In the genomic region with DNA sequence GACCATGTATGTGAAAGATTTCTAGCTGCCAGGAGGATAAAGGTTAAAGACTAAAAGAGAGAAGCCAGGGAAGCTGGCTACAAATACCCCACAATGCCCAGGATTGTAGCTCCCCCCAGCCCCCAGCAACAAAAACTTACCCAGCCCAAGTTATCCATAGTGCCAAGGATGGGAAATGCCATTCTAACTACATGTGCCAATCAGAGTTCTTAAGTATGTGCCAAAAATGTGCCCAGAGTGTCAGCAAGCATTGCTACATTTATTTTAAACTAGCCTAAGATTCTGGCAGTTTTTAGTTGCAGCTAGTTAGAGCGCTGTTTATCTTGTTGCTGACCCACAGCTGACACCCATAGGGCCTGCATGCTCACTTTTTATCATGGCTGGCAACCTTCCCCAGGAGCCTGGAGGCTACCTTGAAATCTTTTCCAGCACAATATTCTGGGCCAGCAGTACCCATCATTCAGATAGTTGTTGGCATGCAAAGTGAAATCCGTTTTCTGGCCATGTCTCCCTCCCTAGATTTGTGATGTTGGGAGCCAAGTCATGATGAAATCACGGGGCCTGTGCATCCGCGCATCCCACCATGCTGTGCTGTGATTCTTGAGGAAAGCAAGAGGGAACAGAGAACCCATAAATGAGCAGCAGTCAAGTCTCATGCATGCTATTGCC, we compare ENCODE assay signal across 19 mouse cellular contexts. TPM values are rescaled to one million over a fixed set of nuclear protein-coding genes. Genes with fewer than 3 reads are reported as not detected.
DNase-seq lines count a peak whose midpoint lies in the region; ATAC-seq lines count a peak whose summit lies in the region.
"Had no signal": no experiment of that assay in that cellular context is flagged by ENCODE, and none has a peak within 500 bp of the region (broad histone marks: within the 10 kb centered on the region; RNA-seq: fewer than 3 reads in every experiment).

No protein-coding gene starts in this region.

- no peak overlapping the region for H3K9ac ChIP-seq in heart, embryonic 11.5 days (ENCODE audit: low read depth, low read length)
- H3K9ac ChIP-seq: liver, embryonic 12.5 days; neural tube, embryonic 15.5 days had no signal

- H3K4me3 ChIP-seq in heart, embryonic 11.5 days (ENCODE audit: low read depth, low read length) = no peak overlapping the region
- H3K4me3 ChIP-seq: heart, adult 2 months; limb, embryonic 10.5 days; liver, embryonic 12.5 days; midbrain, embryonic 10.5 days; neural tube, embryonic 15.5 days had no signal

- H3K27ac ChIP-seq in heart, embryonic 11.5 days (ENCODE audit: low read depth, low read length) = no peak overlapping the region
- H3K27ac ChIP-seq: heart, adult 2 months; limb, embryonic 10.5 days; liver, embryonic 12.5 days; midbrain, embryonic 10.5 days; neural tube, embryonic 15.5 days; stomach, postnatal 0 days had no signal

- H3K4me1 ChIP-seq in heart, embryonic 11.5 days (ENCODE audit: control insufficient read depth, insufficient read depth, low read length) = no peaks in the 10 kb centered on the region
- H3K4me1 ChIP-seq: liver, embryonic 12.5 days; midbrain, embryonic 10.5 days had no signal

- H3K4me2 ChIP-seq in heart, embryonic 11.5 days = no peak overlapping the region
- H3K4me2 ChIP-seq: liver, embryonic 12.5 days; neural tube, embryonic 15.5 days had no signal

- H3K36me3 ChIP-seq in heart, embryonic 11.5 days (ENCODE audit: control insufficient read depth, insufficient read depth, low read length) = no peaks in the 10 kb centered on the region
- H3K36me3 ChIP-seq: limb, embryonic 10.5 days; liver, embryonic 12.5 days; midbrain, embryonic 10.5 days; neural tube, embryonic 15.5 days had no signal

- H3K9me3 ChIP-seq in heart, embryonic 11.5 days (replicated peaks; ENCODE audit: control insufficient read depth, low read length) = no peaks in the 10 kb centered on the region
- H3K9me3 ChIP-seq: limb, embryonic 10.5 days; liver, embryonic 12.5 days; midbrain, embryonic 10.5 days; neural tube, embryonic 15.5 days had no signal

- WGBS in heart, embryonic 11.5 days (ENCODE audit: insufficient replicate concordance) = 83% methylated on average over 5 of the region's 5 CpGs

- no peaks in the 10 kb centered on the region for H3K27me3 ChIP-seq in heart, embryonic 11.5 days (ENCODE audit: control insufficient read depth, insufficient read depth, low read length)
- H3K27me3 ChIP-seq: liver, embryonic 12.5 days; neural tube, embryonic 15.5 days had no signal

- peak; percentile 2 to 5 for DNase-seq in adrenal gland, postnatal 36 days
- no peak for DNase-seq in adrenal gland, adult 18-20 months (ENCODE audit: low spot score in 2 of 2)
- DNase-seq in heart, adult 18-20 months = peak; percentile 5 to 18
- DNase-seq in ovary, adult 18-20 months (ENCODE audit: low spot score) = peak; percentile 18
- DNase-seq in ovary, postnatal 10 days (ENCODE audit: low spot score) = no peak
- no peak for DNase-seq in gastrocnemius, postnatal 10 days
- DNase-seq: adrenal gland, postnatal 25 days; kidney, adult 9 months; kidney, postnatal 4 days; layer of hippocampus, postnatal 36 days; thymus, postnatal 14 days had no signal

- ATAC-seq in heart, embryonic 11.5 days (replicated peaks; ENCODE audit: insufficient number of reproducible peaks, low FRiP score, low TSS enrichment) = no peak
- ATAC-seq: liver, embryonic 12.5 days; lung, postnatal 0 days had no signal

RNA-seq across cellular contexts. Expression of gene Vtcn1, which starts 33.2 kb away (rescaled TPM):
- total RNA-seq in adrenal gland, postnatal 36 days (2021) = under 1 TPM; 0.10 TPM
- total RNA-seq in adrenal gland, adult 18-20 months (2021) = under 1 TPM; 0.20 to 0.26 TPM
- total RNA-seq in heart, adult 18-20 months (2021) = under 1 TPM; 0.10 to 0.59 TPM
- not detected in 2 replicates for polyA plus RNA-seq in heart, embryonic 11.5 days (2014; fragmentation: Nextera tagmentation; extraction: Ambion mirVana)
- under 1 TPM; 0.35 to 0.88 TPM for total RNA-seq in gastrocnemius, postnatal 10 days (2021)
- total RNA-seq: adrenal gland, postnatal 25 days; layer of hippocampus, postnatal 36 days had no signal
- polyA plus RNA-seq: limb, embryonic 10.5 days; liver, embryonic 12.5 days; midbrain, embryonic 10.5 days; neural tube, embryonic 15.5 days had no signal

Comparison
In these comparisons a context has a peak if more than half of its experiments do, and no peak if none do; other contexts are left out.
1. DNase-seq: peak in adrenal gland, postnatal 36 days (2 of 2), heart, adult 18-20 months (2 of 2) and ovary, adult 18-20 months (single experiment); none in adrenal gland, adult 18-20 months (0 of 2), ovary, postnatal 10 days (single experiment) and gastrocnemius, postnatal 10 days (single experiment).